Mouse (Mus musculus): Measurements from ENCODE around the gene BC025920.

The BC025920 gene

DNA sequence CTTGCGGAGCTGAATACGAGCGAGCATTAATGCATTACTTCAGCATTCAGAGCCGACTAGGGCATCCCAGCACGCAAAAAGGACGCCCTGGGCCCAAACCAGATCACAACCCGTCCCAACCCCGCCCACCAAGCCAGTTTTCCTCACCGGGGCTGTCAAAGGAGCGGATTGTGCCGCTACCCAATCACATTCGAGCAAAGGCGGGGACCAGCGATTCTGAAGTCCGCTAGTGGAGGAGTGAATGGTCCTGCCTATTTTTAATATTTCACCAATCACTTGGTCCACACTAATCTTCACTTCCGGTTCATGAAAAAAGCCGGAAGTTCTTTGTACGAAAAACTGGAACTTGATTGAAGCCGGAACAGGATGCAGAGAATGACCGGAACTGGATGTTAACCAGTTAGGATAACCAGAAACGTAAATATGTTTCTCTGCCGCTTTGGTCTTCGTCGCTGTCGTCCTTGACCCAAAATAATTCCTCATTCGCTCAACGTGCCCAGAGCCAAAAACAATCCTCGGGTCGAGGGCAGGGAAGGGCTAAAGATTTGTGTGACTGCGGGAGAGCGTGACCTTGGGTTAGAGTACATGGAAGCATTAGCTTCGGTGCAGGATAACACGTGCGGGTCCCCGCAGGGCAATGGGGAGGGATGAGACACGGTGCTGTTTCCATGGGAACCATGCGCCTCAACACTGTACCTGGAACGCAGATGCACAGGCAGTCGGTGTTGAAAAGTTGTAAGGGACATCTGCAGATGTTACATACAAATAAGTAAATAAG is at the start of gene BC025920:
Gene BC025920, plus strand, starts transcription at position 297 of the 778 bp plus-strand sequence.
- DNase-seq (ENCODE audit: low spot score in 2 of 2), result peak; percentile 91 to 96

DNA sequence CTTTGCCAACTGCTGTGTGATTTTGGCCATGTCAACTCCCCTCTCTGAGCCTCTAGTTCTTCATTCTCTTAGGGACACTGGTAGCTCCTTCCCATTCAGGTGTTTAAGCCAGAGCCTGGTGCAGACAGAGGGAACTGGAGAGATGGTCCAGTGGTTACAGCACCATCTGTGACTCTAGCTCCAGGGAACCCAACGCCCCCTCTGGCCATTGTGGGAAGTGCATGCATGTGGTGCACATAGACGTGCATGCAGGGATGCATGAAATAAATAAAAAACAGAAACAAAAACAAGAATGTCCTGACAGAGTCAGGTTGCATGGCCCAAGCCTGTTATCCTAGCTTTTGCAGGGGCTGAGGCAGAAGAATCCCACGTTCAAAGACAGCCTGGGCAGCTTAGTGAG is 49.8 kb upstream of the BC025920 start:
- no peak for DNase-seq (ENCODE audit: low spot score in 2 of 2)

DNA sequence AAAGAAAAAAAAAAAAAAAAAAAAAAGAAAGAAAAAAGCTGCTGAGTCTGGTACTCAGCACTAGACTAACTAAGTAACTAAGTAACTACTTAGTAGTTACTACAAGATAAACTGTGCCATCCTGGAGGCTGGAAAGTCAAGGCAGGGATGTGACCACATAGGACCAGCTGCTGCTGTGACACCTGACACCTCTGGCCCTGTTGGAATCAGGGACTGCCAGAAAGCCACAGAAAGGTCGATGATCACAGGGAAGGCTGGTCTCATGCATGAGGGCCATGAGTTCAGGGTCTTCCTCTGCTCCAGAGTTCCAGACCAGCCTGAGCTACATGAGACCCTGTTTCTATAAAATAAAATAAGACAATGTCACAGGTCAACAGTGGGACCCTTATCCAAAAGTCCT is 48.6 kb upstream of the BC025920 start:
- DNase-seq (ENCODE audit: low spot score in 2 of 2), result no peak

DNA sequence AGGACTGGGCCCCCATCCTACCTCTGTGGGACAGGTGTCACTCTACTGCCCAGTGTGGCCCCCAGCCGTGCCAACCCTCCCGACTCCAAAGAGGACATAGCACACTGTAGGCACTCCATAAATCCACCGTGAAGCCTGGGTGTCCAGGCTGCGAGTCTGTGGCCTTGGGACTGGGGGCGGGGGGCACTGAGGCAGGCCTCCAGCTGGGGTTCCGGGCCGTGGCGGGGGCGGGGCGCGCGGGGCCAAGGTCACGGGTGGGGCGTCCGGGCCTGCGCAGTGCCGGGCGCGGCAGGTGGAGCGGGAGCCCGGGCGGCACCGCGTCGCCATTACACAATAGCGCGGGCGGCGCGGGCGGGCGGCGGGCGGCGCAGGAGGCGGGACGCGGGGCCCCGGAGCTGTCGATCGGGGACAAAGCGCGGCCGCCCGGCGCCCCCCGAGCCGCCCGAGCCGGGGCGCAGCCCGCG is 46.9 kb upstream of the BC025920 start, which contains the start of gene Aes:
Gene Aes, plus strand, starts transcription at position 326 of the 464 bp plus-strand sequence.
- DNase-seq (ENCODE audit: low spot score in 2 of 2), result peak in 1 of 2 experiments; percentile 62

DNA sequence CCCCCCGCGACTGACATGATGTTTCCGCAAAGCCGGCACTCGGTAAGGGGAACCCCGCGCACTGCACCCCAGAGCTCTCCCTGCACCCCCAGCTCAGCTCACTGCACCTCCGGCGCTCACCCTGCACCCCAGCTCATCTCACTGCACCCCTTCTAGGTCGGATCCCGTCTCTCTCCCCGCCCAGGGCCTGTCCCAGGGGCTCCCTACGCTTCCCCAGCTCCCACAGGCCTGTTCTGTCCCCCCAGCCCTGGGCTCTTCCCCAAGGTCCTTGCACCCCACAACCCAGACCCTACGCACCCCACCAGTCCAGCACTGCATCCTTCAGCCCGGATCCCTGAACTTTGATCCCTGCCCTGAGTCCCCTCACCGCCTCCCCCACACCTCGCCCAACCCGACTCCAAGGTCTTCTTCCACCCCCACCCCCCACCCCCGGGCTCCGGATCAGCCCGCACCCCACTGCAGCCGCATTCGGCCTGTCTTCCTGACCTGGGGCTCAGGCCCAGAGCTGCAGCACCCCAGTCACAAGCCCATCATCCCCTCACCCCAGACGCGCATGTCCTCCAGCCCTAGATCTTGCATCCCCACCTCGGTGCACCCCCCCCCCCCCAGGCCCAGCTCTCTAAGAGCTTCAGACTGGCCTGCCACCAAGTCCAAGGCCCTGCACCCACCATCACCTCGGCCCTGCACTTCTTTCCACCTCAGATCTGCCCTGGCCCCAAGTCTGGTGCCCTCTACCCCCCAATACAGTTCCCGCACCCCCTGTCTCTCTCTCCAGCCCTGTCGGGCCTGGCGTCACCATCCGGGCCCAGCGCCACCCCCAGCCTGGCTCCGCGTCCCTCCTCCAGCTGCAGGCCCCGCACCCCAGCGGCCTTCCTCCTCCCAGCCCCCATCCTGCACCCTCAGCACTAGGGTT is 46.2 kb upstream of the BC025920 start:
- peak; percentile 62 to 67 for DNase-seq (ENCODE audit: low spot score in 2 of 2)

DNA sequence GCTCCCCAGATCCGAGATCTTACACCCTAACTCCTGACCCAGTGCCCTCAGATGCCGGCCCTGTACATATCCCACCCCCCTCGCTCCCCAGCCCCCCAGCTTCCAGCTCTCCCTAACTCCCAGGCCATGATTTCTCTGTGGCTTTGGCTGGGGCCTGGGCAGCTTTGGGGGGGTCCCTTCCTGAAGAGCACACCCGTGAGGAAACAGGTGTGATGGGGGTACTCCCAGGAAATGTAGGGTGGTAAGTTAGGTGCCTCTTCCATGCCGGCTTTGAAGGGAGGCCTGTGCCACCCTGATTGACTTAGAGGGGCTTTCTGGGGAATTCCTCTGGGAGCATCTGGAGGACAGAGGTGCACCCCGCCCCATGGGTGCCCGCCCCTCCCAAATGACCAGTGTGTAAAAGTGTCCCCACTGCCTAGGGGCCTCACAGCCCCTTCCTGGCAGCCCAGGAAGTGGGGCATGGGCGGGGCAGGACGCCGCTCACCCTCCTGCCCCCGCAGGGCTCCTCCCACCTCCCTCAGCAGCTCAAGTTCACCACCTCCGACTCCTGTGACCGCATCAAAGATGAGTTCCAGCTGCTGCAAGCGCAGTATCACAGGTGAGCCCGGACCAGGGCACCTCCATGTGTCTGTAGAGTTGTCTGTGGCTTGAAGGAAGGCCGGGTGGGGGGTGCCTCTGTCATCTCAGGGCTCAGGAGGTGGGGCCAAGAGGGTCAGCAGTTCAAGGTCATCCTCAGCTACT is 45.2 kb upstream of the BC025920 start:
- no peak for DNase-seq (ENCODE audit: low spot score in 2 of 2)

DNA sequence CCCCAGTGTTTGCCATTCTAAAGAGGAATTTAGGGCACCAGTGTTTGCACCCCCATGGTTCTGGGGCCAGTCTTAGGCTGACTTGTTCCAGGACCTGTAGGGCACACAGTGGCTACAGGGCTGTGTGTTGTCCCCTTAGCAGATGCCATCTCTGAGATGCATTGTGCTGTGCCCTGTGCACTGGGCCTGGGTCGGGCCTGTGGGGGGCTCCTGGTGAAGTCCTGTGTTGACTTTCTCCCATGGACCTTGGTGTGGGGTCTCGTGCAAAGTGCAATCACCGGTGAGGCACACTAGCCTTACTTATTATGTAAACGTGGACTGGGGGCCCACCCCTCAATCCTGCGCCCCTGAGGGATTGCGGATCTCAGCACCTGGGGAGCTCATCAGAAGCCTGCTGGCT is 43.7 kb upstream of the BC025920 start:
- no peak for DNase-seq (ENCODE audit: low spot score in 2 of 2)

DNA sequence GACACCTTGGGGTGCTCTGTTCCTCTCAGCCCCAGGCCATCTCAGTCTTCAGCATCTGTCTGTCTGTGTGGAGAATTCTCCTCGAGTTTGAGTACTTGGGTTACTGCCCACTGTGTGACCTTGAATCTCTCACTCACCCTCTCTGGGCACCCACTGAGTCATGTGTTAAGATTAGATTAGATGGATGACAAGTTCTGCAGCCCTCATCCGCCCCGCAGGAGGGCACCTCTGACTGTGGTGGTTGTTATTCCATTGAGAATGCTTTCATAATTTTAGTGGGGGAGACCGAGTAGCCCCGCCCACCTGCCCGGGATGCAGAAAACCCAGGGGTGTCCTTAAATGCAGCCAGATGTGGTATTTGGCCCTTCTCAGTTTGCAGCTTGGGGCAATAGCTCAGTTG is 42.6 kb upstream of the BC025920 start:
- no peak for DNase-seq (ENCODE audit: low spot score in 2 of 2)

DNA sequence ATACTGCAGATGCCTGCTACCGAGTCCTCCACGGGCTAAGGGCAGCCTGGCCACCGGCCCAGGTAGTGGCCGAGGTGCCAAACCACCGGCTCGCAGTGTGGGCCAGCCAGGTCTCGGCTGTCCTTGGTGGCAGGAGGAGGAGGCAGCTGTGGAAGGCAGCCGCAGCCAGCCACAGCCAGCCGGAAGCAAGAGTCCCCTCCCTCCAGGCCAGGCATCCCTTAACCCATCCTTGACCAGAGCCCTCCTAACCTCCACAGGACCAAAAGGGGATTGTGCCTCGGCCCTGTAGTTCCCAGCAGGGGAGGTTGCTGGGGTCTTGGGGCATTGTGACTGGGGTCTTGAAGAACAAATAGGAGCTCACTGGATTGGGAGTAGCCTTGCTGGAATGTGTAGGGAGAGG is 41.9 kb upstream of the BC025920 start:
- DNase-seq (ENCODE audit: low spot score in 2 of 2), result no peak

DNA sequence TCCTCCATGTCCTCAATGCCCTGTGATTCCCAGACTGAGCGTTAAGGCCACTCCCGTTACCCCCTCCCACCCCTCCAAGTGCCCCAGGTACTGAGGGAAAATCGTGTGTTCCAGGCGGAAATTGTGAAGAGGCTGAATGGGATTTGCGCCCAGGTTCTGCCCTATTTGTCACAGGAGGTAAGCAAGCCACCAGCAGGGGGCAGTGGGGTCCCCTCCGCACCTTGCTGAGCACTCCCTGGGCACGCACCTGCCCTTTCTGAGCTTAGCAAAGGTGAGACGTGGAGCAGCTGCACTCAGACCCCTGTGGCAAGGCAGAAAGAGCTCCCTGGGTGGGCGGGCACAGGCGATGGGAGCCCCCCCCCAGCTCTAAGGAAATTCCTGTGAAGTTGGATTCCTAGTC is 41.3 kb upstream of the BC025920 start:
- DNase-seq (ENCODE audit: low spot score in 2 of 2), result no peak

DNA sequence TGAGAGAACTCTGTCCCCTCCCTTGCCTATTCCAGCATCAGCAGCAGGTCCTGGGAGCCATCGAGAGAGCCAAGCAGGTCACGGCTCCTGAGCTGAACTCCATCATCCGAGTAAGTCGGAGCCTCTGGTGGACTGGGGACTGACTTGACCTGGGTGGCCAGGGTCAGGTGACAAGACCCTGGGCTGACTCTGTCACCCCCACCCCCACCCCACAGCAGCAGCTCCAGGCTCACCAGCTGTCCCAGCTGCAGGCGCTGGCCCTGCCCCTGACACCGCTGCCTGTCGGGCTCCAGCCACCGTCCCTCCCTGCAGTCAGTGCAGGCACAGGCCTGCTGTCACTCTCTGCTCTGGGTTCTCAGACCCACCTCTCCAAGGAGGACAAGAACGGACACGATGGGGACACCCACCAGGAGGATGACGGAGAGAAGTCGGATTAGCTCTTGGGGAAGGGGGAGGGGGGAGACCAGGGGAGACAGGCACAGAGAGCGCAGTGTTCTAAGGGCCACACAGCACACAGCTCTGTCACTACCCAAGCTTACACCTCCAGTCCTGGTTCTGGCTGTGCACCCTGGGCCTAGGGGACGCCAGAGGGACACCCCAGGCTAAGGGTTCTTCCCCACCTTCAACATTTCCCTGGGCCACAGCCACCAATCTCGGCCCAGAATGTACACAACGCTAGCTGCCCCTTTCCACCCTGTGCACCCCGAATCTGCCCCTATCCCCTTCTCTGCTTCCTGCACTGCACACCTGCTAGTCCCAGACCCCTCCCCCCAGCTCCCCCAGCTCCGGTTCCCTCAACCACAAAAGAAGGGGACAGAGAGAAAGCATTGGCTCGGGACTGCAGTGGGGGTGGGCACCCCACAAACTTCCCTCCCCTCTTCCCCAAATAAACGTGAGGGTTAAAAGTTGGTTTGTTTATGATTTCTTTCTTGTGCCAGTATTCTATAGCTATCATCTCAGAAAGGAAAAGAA is 40.5 kb upstream of the BC025920 start:
- DNase-seq (ENCODE audit: low spot score in 2 of 2), result no peak

DNA sequence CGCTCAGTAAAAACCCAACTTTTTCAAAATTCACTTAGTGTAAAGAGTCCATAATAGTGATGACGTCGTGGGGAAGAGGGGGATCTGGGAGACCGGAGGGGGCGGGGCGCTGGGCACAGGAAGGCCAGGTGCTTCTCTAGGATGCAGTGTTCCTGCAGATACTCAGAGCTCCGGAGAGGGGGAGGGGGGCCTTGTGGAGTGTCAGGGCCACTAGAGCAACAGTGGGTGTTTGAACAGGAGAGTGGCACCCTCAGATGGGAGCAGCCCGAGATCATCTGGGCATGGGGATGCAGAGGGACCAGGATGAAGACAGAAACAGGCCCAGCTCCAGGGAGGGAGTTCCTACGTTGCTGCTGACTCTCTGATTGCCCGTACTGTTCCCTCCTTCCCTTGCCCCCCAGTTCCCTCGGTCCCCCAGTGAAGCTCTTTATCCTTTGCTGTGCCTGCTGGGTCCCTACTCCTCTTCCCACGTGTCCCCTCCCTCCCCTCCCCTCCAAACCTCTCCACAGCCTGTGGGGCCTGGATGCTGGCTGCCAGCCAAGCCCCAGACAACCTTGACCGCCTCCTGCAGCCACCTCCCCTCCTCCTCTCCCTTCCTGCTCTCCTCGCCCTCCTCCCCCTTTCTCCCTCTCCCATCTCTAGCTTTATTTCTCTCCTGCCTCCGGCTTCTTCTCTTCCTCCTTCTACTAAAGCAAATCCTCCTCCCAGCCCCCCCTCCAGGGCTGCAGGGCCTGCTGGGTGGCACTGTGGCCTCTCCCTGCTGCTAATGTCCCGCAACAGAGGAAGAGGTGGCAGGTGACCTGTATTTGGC is 37.5 kb upstream of the BC025920 start:
- DNase-seq (ENCODE audit: low spot score in 2 of 2), result no peak

DNA sequence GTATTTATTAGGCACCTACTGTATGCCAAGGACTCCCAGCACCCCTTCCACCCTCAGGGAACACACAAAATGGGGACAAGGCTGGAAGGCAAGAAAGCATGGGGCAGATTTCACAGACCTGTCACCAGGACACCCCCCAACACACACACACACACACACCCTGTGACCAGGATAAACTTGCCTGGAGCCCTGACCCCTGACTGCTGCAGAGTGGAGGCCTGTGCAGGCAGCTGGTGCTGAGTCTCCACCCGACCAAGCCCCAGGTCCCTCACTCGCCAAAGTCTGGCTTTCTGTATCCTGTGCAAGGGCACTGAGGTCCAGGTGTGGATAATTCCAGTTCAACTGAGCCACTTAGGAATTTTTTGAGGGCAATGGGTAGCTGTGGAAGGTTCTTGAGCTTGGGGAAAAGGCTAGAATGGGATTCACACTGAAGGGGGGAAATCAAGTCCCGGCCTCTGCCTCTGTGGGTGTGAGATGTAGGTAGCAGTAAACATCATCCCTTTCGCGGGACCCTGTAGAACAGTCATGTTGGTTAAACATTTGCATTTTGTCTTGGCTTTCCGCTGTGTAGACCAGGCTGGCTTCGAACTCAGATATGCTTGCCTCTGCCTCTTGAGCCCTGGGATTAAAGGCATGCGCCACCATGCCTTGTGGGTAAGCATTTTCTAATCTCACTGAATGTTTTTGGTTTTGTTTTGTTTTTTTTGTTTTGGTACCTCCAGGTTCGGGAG is 36.4 kb upstream of the BC025920 start:
- DNase-seq (ENCODE audit: low spot score in 2 of 2), result no peak

DNA sequence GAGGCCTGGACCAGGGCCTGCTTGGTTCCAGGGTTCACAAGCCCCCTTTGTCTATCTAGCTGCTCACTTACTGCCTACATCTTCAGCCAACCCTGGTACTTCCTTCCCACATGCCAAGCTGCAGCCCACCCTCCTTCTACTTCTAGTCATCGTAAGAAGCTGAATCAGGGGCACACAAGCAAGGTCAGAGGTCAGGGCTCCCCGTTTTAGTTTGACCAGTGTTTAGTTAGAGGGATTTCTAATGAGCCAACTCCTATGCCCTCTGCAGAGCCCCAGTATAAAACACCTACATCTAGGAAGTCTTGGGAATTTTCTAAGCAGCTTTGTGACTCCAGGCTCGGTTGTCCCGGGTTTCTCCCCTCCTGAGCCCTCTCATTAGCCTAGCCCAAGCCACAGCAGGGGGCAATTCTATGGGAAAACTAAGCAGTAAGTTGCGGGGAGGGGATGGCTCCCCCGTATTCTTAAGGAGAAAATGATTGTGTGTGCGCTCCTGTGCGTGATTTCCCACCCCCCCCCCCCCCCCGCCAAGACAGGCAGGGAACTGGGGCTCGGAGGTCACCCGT is 35.8 kb upstream of the BC025920 start:
- DNase-seq (ENCODE audit: low spot score in 2 of 2), result no peak

DNA sequence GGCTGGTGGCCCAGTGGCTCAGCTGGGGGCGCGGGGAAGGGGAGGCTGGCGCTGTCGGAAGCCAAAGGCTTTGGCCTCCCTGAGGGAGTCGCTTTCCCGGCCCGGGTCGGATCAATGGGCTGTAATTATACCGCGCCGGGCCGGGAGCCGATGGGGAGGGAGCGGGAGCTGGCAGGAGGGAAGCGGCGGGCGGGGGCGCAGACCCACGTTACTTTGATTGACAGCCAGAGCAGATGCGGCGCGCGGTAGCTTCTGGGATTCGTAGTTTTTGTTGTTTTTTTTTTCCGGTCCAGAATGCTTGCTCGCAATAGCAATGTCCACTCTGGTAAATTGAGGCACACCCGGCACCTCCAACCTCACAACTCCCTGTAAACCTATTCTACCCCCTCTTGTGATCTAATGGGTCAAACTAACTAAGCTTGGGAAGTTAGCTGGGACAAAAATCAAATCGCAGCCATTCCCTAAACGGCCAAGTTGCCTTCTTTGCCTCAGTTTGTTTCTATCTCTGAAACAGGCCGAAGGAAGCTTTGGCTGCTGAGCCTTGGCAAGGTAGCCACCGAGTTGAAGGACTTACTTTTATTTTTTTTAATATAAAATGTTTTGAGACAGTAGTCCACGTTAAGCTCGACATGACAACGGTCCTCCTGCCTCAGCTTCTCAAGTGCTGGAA is 35.1 kb upstream of the BC025920 start:
- peak; percentile 93 for DNase-seq (ENCODE audit: low spot score in 2 of 2)

DNA sequence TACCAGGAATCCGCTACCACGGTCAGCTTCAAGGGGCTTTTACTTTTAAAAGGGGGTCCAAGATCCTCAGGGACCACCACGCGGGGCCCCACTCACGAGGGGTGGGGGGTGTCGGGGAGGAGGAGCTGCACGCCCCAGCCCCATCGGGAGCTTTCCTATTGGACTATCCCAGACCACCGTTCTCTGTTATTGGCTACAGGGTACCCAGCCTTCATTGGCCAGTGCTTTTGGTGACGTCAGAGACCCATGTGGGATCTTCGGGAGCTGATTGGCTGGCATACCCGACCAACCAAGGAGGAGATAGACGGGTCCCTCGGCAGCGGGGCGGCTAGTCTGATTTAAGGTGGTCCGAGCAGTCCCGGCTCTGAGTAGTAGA is 34.6 kb upstream of the BC025920 start:
- peak; percentile 99 for DNase-seq (ENCODE audit: low spot score in 2 of 2)

DNA sequence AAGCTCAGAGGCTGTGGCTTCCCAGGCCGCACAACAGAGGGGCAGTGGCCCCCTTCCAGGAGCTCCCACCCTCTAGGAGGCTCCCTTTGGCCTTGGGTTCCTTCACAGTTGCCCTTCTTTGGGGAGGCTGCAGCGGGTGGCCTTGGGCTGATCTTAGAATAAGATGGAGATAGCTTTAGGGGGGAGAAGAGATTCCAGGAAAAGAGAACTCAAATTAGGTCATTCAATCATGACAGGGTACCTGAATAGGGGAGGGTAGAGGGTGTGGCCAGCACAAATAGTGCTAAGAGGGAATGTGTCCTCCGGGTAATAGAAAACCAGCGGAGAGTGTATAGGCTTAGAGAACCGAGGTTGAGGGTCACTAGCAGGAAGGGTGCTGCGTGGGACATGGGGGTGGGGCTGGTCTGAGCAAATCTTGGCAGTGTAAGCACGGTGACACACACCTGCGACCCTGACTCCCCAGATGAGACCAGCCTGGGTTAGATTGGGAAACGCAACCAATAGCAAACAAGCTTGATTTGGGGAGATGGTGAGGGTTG is 33.9 kb upstream of the BC025920 start:
- no peak for DNase-seq (ENCODE audit: low spot score in 2 of 2)

DNA sequence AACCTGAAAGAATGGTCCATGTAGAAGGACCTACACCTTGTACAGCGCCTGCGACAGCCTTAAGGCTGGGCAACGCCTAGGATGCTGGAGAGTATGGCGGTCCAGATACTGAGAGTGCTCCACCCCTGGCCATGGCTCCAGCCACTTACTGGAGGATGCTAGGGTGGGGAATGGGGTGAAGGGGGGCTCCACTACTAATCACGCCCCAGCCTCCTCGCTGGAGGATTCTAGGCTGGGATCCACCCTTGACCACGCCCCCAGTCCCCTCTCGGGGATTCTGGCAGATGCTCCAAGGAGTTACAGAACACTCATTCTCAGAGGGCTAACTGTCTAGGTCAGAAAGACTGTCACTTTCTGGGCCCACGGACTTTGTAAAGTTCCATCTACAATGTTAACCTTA is 33.1 kb upstream of the BC025920 start:
- no peak for DNase-seq (ENCODE audit: low spot score in 2 of 2)
